Mouse (Mus musculus): Measurements from ENCODE around the gene Bpifb9a.
"Not testable (repeated sequence)": the region's sequence is repeated elsewhere in the genome, so short reads cannot be mapped to it uniquely, and the experiment has no call there.

Bpifb9a gene

DNA sequence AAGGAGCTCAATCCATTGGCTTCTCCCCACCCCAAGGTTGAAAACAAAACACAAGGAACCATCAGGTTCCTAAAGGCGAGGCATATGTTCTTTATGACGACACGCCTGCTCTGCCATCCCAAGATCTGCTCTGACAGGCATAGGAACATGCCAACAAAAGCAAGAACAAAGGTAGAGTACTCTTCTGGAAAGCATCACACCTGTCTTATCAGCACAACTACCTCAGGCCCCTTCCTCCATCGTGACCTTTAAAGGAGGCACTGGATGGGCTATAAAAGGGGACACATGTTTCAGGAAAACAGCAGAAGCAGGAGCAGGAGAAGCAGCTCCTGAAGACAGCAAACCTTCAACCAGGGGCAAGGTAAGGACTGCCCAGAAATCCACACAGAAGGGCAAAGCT lies 49.3 kb downstream of the Bpifb9a start, which contains the start of gene Bpifb9b:
Gene Bpifb9b (plus strand): TSS at position 301 of the 400 bp plus-strand sequence.
- DNase-seq (ENCODE audit: low spot score) = not testable (repeated sequence)

DNA sequence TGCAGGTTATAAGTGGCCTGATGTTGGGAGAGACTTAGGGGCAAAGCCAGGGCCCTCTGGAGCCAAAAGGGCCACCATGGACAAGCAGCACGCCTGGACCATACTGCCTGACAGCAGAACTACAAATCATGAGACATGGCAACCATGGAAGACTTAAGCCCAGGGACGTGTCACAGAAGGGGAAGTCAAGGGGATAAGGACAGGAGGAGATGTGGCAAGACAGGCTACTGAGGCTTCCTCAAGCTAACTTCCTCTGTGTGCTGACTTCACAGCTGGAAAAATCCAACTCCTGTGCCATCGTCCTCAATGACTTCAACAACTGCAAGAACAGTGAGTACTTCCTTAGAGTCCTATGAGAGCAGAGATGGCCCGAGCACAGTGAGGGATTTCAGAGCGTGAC lies 56.1 kb downstream of the Bpifb9a start:
- not testable (repeated sequence) for DNase-seq (ENCODE audit: low spot score)

Data from embryo, embryonic 10.5 days (tissue).